Mouse (Mus musculus) cortical plate, adult 2 months (tissue): Measurements from ENCODE around the gene Cyp2j8.
"Not testable (repeated sequence)": the region's sequence is repeated elsewhere in the genome, so short reads cannot be mapped to it uniquely, and the experiment has no call there.

Experiments
- CTCF ChIP-seq: fragments of 200-500 bp; IDR thresholded peaks from 2 replicates; pipeline ENCODE4 v1.5.1; 2011; ENCODE audit warnings: mild to moderate bottlenecking, control low read depth, low read length; ENCODE audit not compliant: insufficient read depth; ENCODE audit errors: extremely low read depth
- POLR2A ChIP-seq: fragments of 200-500 bp; IDR thresholded peaks from 2 replicates; pipeline ENCODE4 v1.6.1; 2011; ENCODE audit warnings: mild to moderate bottlenecking, low read length, control low read depth; ENCODE audit not compliant: insufficient read depth; ENCODE audit errors: extremely low read depth

DNA sequence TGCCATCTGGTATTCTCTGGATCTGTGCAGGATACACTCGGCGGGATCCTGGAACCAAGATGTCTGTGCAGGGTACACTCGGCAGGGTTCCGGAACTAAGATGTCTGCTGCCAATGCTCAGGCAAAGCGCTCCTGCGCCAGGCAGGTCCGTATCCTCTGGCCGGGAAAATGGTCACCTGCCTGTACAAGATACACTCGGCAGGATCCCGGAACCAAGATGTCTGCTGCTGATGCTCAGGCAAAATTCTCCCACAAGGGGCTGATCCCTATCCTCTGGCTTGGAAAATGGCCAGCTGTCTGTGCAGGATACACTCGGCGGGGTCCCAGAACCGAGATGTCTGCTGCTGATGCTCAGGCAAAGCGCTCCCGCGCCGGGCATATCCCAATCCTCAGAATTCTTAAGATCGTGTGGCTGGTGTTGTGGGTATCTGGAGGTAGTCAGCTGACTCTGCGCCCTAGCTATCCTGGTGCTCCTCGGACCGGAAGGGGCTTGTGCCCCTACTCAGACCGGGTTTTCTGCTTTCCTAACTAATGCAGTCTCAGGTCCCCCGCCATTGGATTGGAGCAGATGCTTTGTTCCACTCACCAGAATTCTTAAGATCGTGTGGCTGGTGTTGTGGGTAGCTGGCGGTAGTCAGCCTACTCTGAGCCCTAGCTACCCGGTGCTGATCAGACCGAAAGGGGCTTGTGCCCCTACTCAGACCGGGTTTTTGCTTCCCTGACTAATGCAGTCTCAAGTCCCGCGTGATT lies 43.7 kb downstream of the Cyp2j8 start:
- TF ChIP-seq CTCF, POLR2A: not testable (repeated sequence)
